Mouse (Mus musculus): ENCODE data around the gene Utrn.

DNA sequence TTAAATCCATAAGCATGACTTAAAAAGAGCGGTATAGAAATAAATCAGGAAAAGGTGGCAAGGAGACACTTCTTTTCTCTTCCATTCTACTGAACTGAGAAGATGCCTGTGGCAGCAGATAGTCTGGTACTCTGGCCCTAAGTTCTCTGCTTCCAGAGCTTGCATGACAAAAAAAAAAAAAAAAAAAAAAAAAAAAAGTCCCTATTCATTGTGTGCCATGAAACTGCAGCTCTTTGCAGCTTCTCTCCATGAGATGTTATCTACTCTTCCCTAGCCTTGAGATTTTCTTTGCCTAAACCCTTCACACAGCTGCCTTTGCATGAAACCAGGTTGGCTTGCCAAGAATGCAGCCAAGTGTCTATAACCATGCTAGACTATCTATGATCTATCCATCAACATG is 489.0 kb downstream of the Utrn start:
- no peak for TF ChIP-seq CTCF (IDR thresholded peaks at IDR 0.05; ENCODE audit: extremely low read depth, insufficient read depth, low read length)
- TF ChIP-seq POLR2A (IDR thresholded peaks at IDR 0.05; ENCODE audit: extremely low read depth, insufficient read depth, low read length), result no peak

Data from cortical plate, adult 2 months (tissue).